Mouse (Mus musculus) gastrocnemius, adult 18-20 months (tissue): ENCODE results near the gene Gucy2d. TPM values are rescaled to one million over a fixed set of nuclear protein-coding genes. Genes with fewer than 3 reads are reported as not detected.

Experiments
- DNase-seq: peaks from one replicate; pipeline ENCODE4 v3.0.0; 2021; ENCODE audit warnings: low spot score
- long read RNA-seq, 2 experiments: library from polyadenylated mRNA; stranded (forward); transcript quantifications; one replicate each; pipeline ENCODE4 v2.0.0; 2021
- total RNA-seq, 2 experiments: library from RNA; stranded (reverse); gene quantifications; 2 replicates each; pipeline ENCODE4 v1.2.3; 2021

Gene Gucy2d
- total RNA-seq: under 1 TPM in 1 of 2 experiments, not detected in 1; 0.19 TPM
- long read RNA-seq, experiment 1: 0 reads
- long read RNA-seq, experiment 2: 0 reads

DNA sequence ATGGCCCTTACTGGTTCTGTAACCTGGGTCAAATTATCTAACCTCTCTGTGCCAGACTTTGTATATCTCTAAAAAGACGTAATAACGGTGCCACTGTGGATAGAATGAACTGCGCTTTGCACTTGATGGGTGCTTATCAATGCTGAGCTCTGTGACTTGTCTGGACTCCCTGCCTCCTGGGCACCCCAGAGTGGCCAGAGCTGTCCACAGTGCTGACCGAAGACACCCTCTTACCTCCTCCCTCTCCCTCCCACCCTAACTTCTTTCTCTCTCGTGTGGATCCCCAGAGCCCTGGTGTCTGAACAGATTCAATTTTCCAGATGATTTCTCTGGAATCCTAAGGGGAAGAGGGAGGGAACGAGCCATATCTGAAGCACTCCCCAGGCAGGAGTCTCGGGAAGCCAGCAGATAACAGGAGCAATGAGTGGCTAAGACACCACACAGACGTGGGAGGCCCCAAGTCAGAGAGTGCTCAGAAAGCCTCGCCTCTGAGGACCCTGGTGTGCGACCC, at the start of gene Gucy2d:
TSS of gene Gucy2d (plus strand) at position 461 of the 511 bp plus-strand sequence.
- no peak for DNase-seq

DNA sequence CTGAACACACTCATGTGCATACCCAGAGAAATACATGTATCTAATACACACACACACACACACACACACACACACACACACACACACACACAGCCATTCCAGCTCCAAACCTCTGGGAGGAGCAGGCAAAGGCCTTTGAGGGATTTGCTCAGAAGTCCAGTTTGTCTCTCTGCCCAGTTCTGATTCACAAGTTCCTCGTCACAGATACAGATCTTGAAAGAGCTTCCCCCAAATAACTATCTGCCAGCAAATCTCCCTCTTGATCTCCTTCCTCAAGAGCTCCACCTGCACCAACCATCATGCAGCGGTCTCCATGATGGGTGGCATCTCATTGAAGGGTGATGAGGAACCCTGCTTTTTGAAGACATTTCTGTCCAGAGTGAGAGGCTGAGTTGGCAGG, 49.7 kb upstream of the Gucy2d start:
- peak; percentile 62 for DNase-seq

DNA sequence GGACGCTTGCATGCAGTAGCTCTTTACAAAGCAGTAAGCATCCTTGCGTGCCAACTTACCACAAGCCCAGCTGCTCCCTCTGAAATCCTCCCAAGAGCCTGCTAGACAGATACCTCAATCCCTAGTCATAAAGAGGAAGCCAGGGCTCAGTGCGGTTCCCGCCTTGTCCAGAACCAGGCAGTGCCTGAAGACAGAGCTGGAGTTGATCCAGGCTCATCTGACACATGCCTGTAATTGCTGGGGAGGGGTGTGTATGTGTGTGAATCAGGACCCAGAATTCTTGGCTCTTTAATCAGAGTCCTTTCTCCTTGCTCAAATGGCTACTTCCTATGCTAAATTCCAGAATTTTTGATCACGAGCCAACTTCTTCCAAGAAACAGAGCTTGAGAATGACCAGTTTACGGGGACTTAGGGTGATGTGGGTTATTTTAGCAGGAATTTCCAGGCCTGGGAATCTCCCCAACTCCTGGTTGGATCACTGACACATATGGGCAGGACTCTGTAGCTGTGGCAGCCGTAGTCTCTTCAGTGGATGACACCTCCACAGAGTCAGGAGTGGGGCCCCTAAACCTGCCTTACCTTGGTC, 48.8 kb upstream of the Gucy2d start:
- DNase-seq: peak; percentile 24

DNA sequence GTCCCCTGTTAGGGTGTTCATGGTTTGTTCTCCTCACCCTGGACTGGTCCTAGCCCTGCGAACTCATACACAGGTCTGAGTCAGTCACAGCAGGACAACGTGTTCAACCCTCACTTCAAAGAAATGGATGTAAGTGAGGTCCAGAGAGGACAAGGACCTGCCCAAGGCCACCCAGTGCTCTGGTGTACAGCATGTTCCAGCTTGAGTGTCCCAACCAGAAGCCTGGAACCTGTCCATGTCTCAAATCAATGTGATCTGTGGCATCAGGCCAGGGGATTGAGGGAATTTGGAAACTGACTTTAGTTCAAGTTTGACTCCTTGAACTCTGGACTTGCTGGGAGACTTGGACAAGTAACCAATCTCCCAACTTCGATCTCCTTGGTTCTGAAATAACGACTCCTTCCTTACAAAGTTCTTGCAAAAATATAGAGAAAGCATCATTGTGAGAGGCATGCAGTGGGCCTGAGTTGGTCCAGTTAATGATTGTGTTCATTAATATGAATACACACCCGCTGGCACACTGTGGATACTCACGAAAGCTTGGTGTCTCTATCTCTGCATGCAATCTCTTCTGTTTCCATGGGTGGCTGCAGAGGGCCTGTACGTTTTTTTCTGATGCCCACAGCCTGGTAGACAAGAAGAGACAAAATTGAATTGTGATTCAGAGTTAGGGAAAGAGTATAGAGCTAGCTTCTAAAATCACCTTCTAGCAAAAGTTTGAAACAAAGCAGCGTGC, 47.6 kb upstream of the Gucy2d start:
- peak; percentile 54 for DNase-seq

DNA sequence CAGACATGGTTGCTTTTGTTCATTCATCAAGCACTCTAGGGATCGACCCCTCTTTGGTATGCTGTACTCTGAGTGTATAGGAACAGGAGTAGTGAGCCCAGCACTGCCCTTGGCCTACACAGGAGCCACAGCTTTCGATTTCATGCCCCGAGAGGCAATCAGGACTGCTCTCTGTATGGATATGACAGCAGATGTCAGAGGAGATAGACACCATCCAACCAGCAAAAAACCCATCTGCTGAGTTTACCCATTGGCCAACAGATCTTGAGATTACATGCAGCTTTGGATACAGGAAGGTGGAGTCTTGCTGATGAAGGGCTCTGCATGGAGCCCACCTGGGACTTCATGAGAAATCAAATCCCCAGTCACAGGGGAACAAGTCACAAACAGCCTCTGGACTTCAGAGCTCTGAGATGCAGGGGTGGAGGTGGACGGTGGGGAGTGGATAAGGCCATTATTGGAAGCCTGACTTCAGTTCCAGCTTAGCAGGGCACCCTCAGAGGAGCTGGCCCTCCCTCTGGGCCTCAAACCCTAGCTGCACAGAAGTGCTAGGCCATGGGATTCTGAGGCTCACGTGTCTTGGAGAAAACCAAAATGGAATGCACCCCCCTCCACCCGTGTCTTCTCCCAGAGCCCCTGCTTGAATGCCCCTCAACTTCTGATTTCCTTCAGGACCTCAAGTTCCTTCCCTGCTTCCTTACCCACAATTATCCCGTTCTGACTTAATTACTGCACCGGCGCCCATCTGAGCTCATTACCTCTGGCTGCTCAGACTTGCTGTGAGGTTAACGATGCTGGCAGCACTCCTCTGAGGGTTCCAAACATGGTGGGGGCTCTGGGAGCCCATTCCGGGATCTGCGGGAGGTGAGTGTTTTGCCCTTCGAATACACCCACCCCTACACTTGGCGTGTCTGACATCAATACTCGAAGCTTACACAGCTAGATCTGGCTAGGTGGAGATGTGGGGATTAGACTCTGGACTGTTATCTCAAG, 37.3 kb upstream of the Gucy2d start:
- no peak for DNase-seq

DNA sequence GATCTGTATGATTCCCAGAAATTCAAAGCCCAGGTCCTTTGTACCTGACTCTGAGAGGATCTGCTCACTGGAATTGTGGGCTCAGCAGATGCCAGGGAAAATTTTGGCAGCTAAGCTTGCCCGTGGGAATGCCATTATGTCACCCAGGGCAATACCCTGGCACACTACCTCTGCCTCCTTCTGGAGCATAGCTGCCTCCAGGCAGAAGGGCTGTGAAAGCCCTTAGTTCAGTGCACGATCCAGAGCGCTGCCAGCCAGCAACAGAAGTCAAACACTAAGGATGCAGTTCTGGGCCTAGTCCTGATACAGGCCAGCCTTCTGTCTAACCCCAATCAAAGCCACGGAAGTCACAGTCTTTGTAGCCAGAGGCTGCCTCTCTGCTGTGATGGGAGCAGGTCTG, 36.2 kb upstream of the Gucy2d start:
- no peak for DNase-seq

DNA sequence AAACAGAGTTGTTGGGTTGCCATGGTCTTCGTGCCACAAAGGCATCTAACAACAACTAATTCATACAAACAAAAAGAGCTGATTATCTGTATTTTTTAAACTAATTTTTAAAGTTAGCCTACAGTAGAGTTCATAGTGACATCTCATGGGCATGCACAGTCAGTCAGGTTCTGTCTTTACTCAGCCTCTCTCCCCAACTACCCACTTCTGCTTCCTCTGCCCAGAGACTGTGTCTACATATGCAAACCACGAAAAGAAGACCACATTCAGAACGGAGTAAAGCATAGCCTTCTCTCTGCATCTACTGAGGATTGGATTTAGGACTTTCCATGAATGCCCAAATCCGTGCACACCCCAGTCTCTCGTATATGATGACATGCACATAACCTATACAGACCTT, 32.6 kb upstream of the Gucy2d start:
- no peak for DNase-seq

DNA sequence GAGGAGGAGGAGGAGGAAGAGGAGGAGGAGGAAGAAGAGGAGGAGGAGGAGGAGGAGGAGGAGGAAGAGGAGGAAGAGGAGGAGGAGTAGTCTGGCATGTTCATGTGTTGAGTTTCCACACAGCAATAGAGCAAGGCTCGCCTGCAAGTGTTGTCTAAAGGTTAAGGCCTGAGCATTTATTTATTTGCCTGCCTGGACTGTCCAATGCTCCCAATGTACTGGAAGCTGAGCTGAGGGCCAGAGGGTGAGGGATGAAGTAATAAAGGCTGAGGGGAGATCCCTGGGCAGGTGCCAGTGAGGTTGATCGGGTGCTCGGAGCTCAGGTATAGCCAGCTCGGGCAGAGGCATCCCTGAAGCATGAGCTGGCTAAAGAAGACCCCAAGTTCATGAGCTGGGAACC, 27.1 kb upstream of the Gucy2d start:
- DNase-seq: no peak

DNA sequence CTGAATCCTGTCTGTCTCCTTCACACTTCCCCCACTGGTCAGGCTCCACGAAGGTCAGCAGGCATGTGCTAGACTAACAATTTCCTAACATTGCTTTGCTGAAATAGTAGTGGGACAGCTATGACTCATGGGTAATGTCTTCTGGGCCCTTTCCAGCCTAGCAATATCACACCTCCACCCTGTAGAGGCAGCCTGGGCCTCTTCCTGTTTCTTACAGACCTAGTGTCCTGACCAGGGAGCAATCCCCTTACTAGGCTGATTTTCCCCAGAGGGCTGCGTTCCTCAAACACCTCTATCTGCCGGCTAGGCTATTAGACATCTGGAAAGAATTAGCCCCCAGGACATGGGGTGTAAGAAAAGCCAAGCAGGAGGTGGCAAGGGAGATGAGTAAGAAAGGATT, 24.7 kb upstream of the Gucy2d start:
- DNase-seq: peak; percentile 55

DNA sequence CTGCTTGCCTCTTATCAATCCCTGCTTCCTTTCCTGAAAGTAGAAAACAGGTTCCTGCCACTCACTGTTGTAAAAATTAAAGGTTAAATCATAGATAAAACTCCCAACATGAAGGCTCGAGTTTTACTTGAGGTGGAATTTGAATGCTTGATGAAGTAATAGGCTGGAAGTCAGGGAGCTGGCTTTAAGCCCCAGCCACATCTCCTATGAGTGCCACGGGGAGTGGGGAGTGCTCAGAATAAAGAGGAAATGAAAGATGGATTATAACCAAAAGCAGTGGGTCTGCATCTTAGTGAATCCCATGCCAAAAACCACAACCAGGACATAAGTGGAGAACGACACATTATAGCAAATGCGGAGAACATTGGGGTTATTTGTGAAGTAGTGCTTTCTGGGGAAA, 24.2 kb upstream of the Gucy2d start:
- DNase-seq: peak; percentile 18

DNA sequence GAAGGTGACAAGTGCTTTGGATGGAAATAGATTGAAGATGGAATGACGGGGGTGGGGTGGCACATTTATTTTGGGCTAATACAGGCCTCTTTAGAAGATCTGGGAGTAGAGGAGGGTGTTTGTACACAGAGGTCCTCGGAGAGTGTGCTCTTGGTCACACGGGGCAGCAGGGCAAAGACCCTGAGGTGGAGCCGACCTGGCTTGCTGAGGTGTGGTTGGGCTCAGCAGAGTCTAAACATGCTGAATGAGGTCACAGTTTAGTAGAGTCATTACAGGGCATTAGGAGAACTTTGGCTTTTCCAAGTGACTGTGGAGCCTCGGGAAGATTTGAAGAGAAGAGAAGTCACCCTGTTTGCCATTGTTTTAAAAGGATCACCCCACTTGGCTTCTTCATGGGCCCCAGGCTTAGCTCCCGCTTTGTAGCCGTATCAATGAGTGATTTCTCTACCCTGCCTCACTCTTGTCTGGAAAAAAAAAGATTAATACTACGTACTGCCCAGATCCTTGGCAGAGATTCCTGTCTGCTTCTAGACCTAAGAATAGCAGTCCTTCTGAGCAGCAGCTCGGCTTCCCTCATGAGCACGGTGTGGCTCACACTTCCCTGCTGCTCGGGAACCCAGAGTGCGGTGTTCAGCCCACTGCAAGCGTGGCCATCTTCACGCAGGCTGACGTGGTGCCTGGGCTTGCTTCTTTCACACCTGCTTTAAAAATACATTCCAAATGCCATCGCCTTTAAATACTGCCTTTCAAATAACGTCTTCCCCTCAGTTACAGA, 22.0 kb upstream of the Gucy2d start:
- peak; percentile 44 for DNase-seq

DNA sequence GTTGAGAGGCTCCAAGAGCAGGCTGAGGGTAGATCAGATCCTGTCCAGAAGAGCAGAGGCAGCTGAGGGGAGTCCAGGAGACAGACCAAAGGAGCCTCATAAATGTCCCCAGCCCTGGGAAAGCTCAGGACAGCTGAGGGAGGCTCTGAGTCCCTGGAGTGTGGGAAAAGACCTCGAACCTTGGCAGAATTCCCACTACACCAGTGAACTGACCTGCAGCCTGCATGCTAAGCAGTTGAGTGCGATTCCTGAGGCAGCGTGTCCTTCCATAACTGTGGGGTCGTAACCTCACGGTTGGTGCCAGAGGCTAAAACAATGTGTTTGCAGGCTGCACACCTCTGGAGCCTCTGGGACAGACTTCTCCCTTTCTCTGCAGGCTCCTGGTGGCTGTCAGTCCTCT, 20.9 kb upstream of the Gucy2d start:
- no peak for DNase-seq

DNA sequence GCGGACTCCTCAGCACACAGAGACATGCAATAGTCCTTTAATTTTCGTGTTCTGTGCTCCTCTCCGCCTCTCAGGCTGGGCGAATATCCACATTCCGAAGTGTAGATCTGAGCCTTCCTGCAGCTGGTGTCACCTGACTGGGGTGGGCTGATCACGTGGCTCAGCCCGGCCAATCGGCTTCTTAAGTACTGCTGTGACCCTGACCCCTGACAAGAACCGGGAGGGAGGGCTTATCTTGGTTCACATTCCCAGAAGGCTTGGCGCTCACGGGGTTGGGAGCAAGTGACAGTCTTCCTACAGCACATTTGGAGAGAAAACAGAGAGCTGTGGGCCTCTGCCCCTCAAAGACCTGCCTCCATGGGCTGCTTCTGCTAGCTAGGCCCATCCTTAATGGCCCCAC, 16.7 kb upstream of the Gucy2d start:
- no peak for DNase-seq

DNA sequence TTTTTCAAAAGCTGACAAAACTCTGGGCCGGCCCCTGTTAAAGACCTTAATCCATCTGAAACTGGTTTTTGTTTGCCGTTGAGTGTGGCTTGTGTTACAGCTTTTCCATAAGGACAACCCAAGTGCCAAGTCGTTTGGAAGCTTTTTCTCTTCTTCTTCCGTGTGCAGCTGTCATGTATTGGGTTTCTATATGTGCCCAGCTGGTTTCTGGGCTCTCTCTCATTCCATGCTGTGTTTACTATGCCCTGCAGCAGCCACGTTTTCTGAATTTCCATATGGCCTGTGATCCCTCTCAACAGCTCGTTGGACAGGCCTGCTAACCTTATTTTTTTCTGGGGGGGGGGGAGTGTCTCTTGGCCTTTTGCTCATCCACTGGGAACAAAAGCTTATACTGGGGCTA, 15.8 kb upstream of the Gucy2d start:
- no peak for DNase-seq

DNA sequence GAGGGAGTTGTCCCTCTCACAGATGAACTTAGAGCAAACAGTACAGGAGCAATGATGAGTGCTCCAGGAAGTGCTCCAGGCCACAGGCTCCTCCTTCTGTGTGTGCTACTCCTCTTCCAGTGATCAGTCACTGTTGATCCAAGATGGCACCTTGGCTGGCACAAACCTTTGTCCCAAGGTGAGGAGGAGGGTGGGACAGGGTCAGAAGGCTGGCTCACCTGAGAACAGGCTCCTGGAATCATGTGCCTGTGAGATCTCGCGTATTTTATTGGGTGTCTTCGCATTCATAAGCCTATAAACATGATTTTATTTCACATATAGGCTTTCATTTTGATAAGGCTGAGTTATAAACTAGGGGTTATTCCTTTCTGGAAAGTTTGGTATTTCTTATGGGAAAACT, 14.7 kb upstream of the Gucy2d start:
- no peak for DNase-seq

DNA sequence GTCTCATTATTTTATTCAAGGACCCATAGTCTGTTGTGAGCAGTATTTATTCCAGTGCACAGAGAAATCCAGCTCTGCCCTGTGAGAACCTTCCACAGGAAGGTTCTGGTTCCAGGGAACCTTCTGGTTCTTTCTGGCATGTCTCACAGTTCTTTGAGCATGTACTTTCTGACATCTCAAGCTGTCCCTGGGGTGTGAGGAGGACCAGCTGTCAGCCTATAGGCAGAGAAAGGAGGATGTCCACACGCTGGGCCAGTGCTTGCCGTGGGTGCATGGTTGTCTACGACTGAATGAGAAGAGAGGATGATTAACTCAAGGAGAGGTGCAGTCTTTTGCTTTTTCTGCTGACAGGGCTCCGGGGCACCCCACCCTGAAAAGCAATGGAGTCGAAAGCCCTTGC, 13.6 kb upstream of the Gucy2d start:
- no peak for DNase-seq

DNA sequence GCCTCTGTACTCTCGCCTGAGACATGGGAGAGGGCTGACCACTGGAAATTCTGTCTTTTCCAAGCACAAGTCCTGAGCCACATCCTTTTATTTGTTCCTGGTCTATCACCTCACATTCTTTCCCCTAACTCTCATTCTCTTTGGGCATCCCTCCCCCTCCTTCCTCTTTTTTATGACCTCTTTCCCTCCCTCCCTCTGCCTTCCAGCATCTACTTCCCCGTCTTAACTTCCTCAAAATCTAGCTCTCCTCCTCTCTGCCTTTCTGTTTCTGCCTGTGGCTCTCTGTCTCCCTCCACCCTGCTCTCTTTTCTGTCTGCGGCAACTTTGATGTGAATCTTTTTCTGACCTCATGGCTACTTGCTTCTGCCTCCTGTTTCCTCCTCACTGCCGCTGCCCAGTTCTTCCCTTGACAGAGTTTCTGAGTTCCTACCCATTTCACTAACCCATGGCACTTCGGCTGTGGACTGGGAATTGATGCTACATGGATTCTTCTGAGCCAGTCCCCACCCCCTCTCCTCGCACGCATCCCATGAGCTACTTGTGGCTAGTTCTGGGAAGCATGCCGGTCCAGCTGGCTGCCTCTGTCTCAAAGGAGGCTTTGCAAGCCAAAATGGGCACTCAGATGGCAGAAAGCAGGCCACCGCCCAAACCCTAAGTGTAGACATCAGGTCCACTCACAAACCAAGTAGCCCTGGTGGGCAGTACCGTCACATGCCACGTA, 12.9 kb upstream of the Gucy2d start:
- peak; percentile 20 for DNase-seq

DNA sequence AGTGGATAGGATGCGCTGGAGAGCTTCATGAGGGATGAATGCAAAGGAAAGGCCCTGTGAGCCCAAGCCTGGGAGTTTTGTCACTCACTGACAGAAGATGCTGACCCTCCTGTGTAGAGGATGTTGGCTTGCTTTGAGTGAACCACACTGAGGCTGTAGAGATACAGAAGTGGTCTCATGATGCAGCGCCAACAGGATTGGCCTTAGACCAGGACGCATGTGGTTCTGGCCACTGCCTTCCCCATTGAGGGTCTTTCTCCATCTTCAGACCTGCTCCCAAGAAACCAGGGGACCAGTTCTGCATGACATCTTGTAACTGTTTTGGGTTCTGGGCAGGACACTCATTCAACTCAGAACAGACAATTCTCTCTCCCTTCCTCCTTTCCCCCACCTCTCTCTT, 10.6 kb upstream of the Gucy2d start:
- DNase-seq: no peak

DNA sequence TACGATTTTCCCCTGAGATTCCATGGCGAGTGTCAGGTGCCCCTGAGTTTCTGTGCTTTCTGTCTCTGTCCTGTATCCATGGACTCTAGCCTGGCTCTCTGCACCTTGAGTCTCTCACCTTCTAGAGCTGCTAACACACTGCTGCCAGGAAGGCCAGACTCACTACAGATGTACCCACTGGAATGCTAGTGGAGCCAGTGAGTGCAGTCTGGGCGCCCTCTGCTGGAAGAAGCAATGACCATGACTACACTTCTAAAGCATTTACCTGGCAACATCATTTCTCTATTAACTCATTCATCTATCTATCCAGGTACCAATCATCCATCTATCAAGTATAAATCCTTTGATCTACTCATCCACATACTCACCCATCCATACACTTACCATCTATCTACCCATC, 9.4 kb upstream of the Gucy2d start:
- peak; percentile 71 for DNase-seq

DNA sequence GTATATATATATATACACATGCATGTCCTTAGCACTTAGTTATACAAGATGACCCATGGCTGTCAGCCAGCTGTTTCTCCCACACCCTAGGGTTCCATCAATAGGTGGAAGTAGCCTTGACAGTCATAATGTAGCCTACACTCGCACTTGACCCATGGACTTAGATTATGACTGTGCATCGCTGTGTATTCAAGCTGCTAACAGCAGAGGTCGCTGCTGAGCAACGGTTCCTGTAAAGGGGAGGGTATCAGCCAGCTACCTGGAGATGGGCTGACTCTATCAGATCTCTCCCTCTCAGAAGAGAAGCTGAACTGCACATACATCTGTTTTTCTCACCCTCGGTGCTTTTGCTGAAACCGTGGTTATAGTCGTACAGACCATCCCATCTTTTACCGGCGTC, 2.6 kb upstream of the Gucy2d start:
- DNase-seq: peak; percentile 26
